Mouse (Mus musculus): ENCODE measurements at regions not wholly inside any gene's neighbourhood (a gene's known extent, or its start where the extent isn't known, plus 50 kb on each side); places are given as distances from the start of the nearest gene placed in this dataset.

DNA sequence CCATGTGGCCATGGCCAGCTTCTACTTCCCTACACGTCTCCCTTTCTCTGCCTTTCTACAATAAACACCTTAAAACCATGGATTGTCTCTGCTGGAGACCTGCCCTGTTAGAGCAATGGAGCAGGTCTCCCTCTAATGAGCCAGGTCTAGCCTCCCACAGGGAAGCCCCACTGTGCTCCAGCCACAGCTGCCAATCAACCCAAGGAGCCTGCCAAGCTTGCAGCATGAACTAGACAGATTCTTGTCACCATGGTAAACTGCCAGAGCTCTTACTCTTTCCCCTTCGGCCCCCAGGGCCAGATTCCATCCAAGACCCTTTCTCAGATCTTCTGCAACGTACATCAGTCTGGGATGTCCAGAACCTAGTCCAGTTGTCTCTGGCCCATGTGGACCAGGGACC is 217.1 kb upstream of the Fam241a start:
- no peak for DNase-seq (ENCODE audit: low read depth)

DNA sequence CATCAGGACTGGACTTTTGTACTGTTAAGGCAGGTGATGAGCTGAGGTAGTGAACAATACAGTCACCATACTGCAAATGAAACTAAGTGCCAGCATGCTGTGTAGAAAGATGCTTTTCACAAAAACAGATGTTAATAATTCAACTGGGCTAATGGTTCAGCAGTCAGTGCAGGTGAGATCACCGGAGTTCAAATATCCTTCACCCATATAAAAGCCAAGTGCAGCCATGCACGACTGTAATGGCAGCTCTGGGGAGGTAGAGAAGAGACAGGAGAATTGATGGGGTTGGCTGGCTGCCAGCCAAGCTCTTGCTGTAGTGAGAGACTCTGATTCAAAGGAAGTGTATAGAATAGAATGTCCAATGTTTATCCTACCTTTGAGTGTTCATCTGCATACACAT is 214.3 kb upstream of the Fam241a start:
- DNase-seq (ENCODE audit: low read depth): no peak

DNA sequence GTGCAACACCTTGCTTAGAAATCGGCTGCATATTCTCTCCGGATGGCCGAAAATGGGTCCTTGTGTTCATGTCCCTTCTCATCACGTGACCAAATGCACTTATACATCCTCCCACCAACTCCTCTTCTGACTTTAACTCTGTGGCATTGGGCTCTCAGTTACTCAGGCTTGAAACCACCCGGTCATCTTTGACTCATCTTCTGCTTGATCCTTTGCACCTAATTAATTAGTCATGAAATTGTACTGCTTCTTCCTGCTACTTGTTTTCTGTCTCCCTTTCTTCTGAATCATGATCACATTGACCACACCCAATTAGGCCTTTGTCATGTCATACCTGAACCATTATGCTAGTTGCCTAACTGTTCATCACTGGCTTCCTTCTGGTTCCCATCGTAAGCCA is 208.4 kb upstream of the Fam241a start:
- no peak for DNase-seq (ENCODE audit: low read depth)

DNA sequence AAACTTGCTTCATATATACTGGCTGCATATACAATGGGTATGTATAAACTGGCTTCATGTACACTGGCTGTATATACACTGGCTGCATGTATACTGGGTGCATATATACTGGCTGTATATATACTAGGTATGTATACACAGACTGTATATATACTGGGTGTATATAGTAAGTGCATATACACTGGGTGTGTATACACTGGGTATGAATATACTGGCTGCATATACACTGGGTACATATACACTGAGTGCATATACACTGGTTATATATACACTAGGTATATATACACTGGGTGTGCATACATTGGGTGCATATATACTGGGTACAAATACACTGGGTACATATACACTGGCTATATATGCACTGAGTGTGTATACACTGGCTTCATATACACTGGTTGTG is 196.9 kb upstream of the Fam241a start:
- no peak for DNase-seq (ENCODE audit: low read depth)

DNA sequence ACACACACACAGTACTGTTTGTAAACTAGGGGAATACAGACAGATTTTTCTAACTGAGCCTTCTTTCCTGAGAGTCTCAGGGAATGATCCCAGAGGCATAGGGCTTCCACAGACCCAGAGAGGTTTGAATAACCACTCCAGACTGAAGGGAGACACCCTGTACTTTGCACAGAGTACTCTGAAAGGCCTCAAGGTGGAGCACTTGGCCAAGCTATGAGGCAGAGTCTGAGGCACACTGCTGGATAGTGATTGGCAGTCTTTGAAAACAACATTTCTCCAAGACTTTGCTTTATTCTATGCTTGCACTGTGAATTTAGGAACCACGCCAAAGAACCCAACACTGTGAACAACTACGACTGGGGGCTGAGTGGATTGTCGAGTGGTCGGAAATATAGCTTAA is 192.1 kb upstream of the Fam241a start:
- peak; percentile 51 for DNase-seq (ENCODE audit: low read depth)

DNA sequence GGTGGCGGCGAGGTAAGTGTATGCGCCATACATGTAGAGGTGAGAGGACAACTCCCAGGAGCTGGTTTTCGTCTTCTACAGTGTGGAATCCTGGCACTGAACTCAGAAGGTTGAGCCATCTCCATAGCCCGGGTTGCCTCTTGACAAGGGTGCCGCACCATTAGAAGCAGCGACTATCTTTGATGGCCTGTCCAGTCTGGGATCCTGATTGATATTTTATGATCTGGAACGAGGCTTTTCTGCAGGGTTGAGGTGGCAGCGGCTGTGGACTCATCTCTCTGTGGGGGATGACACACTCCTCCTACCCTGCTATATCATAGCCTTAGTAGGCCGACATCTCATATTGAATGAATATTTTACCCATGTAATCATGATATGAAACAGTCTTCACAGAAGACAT is 191.0 kb upstream of the Fam241a start:
- DNase-seq (ENCODE audit: low read depth): no peak

DNA sequence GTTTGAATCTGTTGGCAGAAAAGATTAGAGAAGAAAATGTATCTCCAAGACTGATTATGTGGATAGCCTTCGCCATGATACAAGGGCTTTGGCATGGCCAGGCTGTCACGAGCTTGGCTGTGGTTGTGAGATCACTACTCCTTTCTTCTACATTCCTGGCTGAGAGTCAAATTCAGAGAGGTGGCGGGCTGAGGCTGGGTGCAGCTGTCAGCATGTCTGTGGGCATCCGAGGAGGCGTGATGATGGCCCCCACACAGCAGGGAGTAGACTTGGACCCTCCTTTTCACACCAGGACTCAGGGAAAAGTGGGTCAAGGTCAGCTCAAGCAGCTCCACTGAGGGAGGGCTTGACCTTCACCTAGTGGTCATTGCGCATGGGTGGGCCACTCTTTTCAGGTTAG is 186.3 kb upstream of the Fam241a start:
- no peak for DNase-seq (ENCODE audit: low read depth)

DNA sequence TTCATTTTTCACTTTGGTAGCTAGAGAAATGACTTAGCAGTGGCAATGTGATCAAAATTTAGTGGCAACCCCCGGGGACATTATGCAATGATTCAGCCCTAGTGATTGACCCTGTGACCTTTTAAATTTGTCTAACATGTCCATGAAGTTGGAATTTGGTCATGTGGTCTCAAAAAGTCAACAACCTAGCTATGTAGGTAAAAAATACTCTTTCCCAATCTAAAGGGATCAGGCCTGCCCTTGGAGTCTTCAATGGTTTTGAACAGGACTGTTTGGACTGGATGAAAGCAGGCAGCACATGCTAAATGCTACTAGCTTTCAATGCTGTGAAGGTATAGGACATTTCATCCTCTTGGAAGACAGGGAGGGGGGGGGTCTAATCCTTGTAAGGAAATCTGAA is 185.3 kb upstream of the Fam241a start:
- DNase-seq (ENCODE audit: low read depth): no peak

DNA sequence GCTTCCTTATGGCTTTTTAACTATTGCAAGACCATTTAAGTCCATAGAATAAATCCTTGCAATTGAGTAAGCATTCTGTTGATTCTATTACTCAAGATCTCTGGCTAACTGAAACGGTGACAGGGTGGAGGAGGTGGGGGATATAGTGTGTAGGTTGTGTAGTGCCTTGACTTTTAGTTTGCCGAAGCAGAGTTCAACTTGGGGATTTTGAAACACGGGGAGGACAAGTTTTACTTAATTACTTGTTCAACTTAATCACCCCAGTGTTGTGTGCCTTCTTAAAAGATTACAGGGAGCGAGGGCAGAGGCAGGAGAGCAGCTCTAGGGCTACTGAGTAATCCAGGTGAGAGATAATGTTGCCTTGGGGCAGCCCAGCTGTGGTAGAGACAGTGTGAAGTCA is 171.7 kb upstream of the Fam241a start:
- no peak for DNase-seq (ENCODE audit: low read depth)

DNA sequence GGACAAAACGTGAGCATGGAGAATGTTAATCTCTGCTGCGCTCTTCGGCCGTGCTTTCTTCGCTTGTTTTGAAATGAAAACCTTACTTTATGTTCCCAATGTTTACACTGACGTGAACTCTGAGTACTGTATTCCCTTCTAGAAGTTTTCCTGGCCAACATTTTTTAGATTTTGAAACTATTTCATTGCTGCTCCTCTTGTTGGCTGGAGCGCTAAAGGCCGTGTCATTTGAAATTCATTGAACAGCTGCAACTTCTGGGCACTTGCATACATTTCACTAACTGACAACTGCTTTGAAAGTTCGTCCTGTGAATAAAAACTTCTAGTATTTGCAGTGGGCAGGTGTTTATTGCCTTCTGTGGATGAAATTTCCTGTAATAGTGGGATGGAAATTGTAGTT is 157.9 kb upstream of the Fam241a start:
- no peak for DNase-seq (ENCODE audit: low read depth)

DNA sequence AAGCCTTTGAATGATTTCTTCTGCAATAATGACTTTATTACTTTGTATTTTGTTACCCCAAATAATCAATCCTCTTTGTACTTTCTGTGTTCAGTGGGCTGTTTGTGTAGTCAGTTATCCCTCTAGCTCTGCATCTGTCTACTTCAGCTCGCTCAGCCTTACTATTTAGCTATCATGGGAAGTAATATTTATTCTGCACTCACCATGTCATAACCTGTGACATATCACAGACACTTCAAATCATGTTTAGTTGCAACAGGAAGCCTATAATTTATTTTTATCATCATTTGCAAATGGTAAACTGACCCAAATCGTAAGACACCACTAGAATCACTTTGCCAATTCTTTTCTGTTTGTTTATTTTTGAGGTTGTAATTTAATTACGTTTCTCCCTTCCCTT is 147.6 kb upstream of the Fam241a start:
- DNase-seq (ENCODE audit: low read depth): no peak

DNA sequence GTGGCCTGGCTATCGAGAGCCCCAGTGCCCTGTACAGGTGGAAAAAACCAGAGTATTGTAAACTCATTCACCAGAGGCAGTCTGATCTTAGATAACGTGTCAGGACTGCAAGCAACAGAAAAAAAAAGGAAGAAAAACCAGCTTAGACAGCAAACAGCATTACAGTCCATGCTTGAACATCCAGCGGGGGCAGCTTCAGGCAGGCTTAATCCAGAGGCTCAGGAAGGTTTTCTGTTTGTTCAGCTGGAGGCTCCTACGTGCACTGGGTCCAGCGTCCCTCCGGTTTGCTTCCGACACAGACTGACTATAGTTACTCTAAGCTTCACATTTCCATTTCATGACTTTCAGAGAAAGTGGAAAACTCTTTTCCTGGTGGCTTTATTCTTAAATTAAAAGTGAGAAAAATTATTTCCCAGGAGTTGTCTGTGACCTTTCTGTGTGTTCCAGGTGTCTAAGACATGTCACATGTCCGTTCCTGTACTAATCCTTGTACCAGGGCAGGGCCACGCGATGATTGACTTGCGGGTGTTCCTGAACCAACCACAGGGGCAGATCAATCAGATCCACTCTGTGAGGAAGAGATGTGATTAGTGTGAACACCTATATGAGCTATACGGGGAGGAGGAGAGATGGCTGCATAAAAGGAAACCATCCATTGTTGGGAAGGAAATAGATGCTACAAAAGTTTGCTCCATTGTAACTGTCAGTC is 144.4 kb upstream of the Fam241a start:
- no peak for DNase-seq (ENCODE audit: low read depth)

DNA sequence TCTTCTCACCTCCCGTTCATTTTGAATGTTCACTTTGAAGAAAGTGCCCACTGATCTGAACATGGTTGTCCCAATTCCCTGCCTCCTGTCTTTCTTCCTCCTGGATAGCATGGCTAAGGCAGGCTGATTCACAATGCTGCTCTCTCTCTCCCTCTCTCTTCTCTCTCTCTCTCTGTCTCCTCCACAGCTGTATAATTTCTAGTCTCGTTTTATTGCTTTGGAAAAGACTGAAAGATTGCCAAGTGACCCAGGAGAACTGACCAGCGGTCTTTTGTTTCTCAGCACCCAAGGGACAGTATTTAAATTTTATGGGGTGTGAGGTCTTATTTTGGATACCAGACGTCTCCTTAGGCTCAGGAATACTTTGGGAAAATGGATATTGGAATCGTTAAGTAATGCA is 143.1 kb upstream of the Fam241a start:
- DNase-seq (ENCODE audit: low read depth): no peak

DNA sequence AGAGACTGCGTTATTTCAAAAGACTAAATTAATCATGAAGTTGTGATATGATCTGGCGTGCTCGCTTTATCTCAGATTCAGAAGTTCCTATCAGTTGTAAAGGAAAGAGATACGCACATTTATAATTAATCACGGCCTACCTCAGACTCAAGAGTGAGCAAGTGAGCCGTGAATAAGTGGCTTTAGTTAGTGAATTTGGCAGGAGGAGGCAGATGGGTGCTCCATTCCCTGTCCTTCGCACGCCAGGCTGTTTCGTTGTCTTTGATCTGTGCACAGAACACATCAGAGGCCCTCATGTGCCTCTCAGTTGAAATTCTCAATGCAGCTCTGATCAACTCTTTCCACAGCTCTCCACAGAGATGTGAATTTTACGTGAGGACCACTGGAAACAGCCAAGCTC is 140.4 kb upstream of the Fam241a start:
- DNase-seq (ENCODE audit: low read depth): no peak

DNA sequence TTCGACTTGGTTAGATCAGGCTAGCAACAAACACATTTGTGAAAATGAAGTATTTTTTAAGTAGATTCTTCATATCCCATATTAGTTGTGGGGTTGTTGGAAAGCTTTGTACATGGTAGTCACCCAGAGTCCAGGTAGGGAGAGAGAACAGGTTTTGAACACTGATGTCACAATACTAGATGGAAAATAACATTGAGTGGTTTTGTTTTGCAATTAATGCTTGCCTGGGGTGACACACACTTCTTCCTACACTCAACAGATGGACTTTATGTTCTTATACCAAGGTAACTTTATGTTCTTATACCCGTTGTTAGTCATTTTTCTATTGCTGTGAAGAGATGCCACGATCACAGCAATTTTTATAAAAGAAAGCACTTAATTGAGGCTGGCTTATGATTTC is 134.2 kb upstream of the Fam241a start:
- no peak for DNase-seq (ENCODE audit: low read depth)

DNA sequence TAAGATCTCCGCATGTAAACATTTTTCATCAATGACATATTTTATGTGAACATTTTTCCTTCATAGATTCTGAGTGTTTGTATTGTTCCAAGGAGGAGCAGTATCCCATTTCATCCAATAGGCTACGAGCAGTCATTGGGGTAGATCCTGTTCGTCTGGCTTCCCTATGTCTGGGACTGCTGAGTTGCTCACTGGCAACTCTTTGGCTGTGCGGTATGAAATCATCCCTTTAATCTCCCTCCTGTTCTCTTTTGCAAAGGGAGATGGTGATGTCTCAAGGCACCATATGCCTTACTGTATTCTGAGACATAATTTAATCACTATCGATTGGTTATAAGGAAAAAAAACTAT is 133.4 kb upstream of the Fam241a start:
- DNase-seq (ENCODE audit: low read depth): no peak

DNA sequence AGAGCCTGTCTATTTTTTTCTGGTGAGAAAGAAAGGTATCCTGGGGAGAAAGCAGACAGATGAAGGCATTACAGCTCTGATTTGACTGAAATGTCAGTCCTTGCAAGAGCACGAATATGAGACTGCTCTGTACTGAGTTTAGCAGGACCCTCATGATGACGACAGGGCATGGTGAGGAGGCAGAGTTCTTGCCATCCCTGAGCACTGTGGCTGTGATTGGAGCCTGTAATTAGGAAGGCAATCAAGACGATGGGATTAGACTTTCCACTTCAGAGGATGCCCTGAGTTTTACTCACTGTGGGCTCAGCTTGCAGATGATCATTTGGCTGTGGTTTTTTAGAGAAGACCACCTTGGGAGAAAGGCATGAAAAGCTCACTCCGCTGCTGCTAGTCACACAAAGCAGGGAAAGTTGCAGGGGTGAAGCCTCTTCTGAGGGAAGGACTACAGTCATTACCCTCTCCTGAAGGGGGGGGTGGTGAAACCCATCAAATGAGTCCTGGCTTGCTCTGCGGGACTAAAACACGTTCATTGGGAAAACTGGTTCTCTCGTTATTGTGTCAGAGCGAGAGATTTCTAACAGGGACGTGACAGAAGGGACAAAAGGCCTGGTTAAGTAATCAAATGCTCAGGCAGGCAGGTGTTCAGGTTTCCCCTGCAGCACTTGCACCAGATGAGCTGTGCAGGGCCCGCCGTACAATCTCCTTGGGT is 132.9 kb upstream of the Fam241a start:
- no peak for DNase-seq (ENCODE audit: low read depth)

DNA sequence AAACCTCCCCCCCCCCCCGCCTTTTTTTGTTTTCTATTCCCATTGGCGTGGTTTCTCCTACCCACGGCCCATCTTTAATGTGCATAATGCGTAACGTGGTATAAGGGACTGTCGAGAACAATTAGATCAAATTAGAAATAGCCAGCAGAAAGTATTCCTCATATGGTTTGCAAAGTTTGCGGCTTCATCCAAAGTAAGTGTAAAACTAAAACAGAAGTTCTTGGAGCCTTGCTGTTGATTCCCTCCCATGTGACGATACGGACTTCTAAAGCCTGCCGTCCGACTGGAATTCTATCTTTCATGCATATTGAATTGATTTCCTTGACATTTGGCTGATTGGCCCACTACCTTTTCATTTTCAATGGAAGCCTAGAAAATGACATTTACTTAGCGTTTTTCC is 128.7 kb upstream of the Fam241a start:
- no peak for DNase-seq (ENCODE audit: low read depth)

DNA sequence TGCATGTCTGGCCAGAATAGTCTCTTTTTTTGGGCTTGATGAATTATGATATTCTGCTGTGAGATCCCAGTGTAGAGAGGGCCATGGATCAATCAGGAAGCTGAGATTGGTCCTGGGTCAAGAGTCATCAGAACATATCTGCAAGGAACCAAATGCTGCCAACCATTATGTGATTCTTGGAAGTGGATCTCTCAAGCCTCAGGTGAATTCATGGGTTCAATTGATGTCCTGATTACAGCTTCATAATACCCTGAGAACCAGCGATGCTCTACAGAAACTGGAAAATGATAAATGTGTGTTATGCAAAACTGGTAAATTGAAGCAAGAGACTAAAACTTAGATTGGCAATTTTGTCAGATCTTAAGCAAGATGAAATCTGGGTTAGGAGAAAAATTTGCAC is 118.8 kb upstream of the Fam241a start:
- no peak for DNase-seq (ENCODE audit: low read depth)

DNA sequence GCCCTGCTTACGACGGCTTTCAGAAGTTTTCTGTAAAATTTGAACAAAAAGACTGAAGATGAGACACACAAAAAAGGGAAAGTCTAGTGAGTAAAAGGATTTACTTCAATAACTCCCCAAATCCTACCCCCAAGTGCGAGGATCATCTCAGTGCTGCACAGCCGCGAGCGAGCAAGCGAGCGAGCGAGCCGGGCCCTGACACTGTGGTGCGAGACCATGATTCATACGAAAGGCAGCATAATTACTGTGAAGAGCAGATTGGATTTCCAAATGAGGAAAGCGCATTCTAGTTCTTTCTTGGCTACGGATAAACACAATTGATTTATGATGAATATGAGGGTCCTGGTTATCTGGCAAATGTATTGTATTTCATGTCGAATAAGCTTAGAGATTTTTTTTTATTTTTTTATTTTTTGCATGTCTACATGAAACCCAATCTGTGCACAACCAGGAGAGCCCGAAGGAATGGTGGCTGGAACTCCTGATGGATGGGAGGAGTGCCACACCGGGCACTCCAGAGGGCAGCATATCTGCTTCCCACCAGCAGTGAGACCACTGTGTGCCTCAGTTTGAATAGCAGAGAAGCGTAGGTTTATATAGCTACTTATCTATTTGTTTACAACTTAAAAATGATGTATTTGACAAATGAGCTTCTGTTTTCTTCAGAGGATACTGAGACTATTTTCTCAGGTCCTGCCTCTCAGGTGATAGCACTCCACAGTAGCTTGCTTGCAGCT is 106.9 kb upstream of the Fam241a start:
- no peak for DNase-seq (ENCODE audit: low read depth)

DNA sequence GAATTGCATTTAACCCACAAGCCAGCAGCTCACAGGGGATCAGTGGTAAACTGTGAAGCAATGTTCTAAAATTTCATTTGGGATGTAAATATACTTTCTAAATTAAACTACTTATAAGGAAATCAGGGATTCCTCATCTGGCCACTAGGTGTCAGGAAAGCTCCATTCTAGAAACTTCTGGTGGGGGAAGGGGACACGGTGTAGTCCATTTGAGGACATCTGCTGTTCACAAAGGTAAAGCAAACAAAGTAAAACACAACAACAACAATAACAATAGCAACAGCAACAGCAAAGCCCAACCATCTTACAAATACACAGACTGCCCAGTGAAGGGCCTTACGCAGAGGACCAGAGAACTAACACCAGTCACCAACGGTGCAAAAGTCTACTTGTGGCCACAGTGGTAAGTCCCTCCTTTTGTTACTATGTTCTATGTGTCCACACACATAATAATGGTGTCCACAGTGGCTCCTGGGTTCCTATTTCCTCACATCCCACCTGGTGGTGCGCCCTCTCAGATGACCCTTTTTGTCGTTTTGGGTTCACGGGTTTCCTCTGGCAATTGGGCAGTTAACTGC is 105.9 kb upstream of the Fam241a start:
- DNase-seq (ENCODE audit: low read depth): peak; percentile 37

DNA sequence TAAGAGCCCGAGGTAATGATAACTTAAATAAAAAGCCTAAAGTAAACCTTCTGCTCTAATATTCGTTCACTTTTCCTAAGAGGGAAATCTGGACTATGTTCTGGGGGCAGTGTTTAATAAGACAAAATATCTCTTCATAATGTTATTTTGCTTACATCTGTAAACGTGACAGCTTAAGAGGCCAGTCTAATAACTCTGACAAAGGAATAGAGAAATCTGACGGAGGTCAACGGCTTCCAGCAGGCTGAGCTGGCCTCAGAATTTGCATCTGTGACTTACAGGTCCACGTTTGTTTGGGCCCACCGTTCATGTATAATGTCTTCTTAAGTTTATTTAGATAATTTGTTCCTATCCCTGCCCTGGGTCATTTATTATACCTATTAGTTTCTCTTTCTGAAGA is 99.6 kb upstream of the Fam241a start:
- DNase-seq (ENCODE audit: low read depth): no peak

DNA sequence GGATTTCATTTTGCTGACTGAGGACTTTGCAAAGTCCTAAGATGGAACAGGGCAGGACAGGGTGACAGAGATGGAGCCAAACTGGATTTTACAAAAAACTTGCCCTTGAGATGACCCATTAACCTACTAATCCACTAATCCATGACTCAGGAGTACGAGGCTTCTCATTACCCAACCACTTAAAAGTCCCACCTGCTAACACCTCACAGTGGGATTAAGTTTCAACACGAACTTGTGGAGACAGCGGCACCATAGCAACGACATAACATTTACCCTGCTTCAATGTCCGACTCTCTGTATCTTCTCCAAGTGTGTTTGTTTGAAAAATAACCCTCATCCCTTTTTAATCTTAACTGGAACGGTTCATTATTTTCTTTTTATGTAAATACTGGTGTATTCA is 91.5 kb upstream of the Fam241a start:
- DNase-seq (ENCODE audit: low read depth): no peak
